Mouse (Mus musculus) left cerebral cortex, adult 9 months (tissue): Measurements from ENCODE around the gene Piga.

ENCODE experiments used
- DNase-seq, 2 experiments: peaks; one replicate each; pipeline ENCODE4 v3.0.0; 2022; ENCODE audit warnings: low spot score in 2 of 2

Gene Piga

DNA sequence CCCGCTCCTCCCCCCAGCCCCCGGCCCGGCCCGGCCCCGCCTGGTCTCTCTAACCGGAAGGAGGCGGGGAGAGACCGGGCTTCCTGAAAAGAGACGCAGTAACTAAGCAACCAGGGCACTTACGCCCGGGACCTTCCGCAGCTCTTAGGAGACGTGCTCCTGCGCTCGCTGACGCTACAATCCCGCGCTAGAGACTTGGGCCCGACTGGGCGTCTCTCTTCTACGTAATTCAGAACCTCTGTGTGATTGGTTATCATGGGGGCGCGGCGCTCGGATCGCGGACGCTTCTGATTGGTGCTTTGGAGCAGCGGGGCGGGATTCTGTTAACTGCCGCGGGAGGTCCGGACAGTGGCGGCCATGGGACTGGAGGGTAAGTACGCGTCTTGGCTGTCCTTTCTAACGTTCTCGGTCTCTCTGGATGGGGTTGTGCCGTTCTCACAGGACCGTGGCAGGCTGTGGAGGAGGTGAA is at the start of gene Piga:
Gene Piga, plus strand, starts transcription at position 317 of the 469 bp plus-strand sequence.
- DNase-seq, result peak; percentile 93 to 95

DNA sequence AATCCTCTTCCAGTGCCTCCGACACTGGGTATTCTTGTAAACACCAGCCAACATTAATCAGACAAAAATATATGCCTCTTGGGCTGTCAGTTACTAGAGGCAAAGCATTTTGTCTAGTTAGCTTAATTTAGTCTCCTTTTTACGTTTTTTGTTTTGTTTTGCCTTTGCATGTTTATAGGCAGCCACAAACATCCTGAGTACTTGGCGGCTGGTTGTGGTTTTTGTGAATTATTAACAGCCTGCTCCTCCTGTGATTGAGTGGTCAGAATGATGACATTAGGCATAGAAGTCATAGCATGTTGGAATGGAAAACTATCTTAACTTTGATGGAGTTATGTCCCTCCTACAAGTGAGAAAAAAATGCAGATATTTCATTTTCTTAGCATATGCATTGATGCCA is 49.0 kb upstream of the Piga start:
- no peak for DNase-seq

DNA sequence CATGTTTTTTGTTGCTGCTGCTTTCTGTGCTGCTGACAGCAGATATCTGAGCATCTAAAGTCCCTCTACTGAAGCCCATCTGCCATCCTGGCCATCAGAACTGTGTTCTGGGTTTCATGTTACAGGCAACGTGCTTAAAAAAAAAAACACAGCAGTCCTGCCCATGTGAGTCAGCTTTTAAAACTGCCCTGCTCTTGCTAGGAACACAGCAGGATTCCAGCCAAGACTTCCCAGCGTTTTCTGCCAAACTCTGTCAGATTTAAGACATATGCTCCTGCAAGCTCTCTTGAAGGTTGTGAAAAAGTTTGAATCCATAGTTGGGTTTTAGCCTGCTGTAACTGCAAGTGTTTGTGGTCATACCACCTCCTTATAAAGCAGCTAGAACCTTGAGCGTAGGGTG is 46.5 kb upstream of the Piga start, which contains the start of gene Vegfd:
Gene Vegfd, plus strand, starts transcription at position 298 of the 400 bp plus-strand sequence.
- DNase-seq, result peak; percentile 30 to 42

DNA sequence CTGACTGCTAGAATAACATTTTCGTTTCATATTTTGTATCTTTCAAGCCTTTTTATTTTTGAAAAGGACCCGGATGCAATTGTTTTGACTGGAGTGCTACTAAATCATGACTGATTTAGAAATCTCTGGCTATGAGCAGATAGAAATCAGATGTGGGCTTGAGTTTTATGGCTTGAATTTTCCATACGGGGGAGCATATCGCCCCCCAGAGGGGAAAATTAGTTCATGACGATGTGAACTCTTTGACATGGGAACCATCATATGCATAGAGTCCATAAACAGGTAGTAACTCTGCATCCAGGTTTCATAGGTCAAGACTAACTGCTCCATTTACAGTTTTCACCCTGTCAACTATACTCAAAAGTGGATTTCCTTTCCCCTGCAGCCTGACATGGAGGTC is 45.0 kb upstream of the Piga start:
- DNase-seq, result no peak

DNA sequence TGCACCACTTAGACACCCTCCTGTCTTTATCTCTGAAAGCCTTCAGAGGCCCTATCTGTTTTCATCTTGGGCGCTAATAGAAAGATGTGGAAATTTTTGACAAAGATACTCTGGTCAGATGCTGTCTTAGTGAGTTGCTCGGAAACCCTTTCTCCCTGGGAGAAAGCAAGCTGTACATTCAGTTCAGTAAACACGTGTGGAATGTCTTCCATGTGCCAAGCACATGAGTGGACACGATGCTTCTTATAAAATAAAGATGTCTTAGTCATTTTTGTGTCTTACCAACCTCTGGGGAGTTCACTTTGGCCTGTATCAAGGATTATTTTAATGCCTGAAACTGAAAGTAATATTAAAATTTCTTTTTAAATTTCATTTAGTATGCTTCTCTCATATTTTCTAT is 39.9 kb upstream of the Piga start:
- DNase-seq, result no peak

DNA sequence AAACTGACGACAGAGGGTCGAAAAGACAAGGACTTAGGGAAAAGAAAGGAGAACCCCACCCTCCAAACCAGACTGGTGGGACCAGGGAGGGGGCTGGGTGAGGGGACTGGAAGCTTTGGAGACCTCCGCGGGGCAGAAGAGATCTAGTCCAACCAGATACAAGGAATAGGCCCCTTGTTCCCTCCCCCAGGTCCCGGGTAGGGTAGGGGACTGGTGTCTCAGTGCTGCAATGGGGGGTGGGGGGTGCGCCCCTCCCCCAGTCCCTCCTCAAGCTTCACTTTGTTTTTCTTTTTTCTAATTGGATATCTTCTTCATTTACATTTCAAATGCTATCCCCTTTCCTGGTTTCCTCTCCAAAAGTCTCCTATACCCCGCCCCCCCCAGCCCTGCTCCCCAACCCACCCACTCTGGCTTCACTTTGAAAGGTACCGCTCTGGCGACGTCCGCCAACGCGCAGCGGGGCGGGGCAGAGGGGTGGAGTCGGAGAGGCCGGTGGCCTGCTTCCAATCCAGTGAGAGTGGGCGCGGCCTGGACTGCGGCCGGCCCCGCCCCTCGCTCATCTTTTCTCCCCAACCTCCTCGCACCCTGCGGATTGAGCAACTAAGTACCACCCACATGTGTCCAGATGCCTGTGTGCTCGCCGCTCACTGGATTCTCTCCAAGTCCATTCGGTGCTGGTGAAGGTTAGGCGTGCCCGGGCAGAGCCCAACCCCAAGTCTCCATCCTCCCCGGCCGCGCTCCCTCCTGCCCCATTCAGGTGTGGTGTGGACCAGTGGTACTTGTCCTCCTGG is 37.8 kb upstream of the Piga start:
- DNase-seq, result peak; percentile 31 to 60

DNA sequence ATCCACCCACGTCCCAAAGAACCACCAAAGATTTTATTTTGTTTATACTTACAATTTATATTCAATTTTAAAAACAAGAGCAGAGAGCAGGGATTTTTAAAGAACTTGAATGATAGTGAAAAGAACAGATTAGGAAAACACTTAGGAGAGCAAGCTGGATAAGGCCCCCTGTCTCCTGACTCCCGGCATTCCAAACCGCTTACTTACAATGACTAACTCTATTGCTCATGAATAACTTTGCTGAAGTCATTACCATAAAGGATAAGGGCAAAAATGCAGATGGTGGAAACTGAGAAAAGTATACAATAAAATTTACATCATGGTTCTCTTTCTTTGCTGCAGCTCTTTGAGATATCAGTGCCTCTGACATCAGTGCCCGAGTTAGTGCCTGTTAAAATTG is 25.5 kb upstream of the Piga start:
- no peak for DNase-seq

DNA sequence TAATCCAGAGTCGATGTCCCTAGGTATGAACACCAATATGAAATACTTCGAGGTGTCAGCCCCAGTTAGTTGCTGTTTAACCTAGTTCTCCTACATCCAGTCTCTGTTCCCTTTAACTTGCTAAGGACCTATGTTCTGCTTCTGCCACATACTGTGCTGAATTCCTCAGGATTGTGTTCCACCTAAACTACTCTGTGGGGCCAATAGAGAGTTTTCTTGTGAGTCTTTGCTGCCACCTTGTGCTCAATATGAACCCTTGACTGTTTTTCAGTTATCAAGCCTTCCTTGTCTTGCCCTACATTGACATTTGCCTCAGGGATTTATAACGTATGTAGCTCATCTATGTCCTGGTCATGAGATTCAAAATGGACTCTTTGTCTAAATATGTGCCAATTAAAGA is 21.1 kb upstream of the Piga start:
- no peak for DNase-seq

DNA sequence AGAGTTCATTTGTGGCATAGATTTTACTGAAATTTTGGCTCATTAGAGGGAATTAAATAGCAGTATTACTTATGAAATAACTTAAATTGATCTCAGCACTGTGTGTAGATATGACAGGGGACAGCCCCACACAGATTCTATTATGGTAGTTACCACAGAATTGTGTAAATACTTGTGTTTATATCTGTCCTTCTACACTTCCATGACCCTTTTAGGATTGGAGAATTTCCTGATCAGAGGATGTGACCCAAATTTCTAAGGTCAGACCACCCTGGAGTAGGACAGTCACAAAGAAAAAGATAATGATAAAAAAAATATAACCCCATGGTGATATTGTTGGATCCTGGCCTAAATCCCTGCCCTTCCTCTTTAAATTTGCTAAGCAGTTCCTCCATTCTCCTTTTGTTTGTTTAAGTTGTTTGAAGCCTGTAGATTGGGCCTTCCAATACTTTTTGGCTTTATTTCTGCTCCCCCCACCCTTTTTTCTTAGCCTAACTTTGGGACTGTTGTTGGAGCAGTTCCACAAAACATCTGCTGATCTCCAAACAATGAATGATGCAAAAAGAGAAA is 14.4 kb upstream of the Piga start:
- DNase-seq, result no peak

DNA sequence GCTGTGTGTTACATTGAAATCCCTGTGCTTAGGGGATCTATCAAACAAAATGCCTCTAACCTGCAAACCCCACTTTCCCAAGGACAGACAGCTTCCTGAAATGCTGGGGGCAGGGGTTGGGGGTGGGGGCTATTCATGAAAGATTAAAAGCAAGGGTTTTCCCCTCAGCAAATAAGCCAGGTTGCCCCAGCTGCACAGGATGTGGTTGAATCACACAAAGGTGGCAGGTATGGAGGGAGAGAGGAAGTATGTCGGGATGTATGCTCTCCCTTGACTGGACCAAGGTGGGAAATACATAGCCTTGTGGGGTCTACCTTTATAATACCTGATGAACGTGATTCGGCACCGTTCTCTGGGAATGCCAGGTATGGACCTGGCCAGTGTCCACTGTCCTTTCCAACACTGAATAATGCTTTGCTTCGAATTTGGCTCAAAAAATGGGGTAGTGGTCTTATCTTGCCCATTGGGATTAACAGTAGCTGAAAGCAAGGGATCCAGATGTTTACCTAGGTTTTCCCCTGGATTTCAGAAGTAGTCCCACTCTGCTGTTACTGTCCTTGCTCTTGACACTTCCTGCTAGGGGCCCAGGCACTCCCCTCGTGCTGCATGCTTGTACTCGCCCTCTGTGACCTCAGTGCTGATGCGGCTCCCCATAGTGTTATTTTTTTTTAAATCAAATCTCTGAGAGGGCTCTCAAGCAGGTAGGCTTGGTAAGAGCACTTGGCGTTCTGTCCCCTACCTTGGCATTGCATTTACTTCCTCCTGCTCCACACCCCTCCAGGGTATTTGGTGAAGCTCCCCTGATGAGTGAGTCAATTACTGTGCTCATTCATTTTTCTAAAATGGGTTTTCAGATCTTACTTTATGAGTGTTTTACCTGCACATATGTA is 13.2 kb upstream of the Piga start:
- DNase-seq, result no peak

DNA sequence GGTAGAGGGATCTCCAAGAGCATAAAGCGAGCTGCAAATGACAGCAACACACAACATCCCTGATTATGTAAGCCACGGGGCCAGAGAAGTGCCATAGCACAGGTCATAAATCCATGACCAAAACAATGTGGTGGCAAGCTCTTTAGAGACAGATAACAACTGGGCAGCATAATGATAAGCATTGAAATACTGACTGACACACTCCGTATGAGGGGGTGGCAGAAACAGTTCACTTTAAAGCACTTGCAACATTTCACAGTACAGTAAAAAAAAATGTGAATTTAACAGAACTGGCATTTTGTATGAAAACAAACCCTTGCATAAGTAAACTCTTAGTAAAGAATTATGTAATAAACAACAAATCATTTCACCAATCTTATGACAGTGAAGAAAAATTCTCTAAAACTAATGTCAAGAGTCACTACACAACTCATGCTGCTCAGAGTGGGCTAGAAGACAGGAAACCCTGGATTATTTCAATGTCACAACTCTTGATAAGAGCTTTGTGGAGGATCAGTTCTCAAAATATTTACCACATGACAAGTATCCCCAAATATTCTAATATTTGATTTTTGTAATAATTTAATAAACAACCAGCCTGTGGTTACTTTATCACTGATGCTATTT is 11.2 kb upstream of the Piga start:
- DNase-seq, result no peak

DNA sequence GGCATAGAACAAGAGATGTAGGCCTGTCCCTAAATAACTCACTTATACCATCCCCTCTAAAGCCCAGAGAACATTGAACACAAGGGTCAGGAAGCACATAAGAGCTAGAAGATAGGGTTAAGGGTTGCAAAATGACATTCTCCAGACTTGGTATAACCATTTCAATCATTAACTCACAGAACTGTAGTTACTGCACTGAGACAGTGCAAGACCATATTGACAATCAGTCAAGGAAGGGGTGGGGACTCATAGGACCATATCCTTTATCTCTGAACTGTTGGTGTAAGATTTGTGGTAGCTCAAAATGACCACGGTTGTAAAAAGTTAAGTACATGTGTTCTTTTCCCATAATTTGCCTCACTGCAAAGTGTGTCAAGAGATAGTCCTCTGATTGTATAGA is 9.0 kb upstream of the Piga start:
- no peak for DNase-seq

DNA sequence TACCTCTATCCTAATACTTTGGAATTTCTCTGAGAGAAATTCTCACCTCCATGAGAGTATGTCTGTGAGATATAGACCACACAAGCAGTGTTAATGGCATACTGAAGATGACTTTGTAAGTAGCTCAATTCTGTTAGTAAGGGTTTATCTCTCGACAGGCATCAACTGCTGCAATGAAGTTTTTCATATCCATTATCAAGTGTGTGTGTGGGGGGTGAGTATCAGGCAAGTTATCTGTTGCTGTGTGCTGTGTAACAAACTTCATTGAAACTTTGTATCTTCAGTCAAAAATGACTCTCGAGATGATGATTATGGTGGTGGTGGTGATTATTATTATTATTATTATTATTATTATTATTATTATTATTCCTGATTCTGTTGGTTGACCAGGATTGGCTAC is 2.8 kb upstream of the Piga start:
- no peak for DNase-seq

DNA sequence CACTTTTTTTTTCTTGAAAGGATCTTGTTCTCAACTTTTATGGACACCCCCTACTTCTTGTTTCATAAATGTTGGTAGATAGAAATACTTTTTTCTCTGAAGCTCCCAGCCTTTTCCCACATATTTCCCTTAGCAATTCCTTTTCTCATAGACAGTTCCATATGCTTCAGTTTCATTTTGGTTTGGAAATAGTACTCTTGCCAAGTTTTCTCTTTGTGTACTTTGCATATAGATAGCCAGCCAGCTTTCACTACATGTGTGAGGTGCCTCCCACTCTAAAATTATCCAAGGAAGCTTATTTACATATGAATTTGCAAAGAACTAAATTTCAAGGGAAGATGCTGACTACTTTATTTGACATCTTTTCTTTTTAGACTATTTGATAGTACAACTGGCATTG is 1.6 kb upstream of the Piga start:
- peak in 1 of 2 experiments; percentile 38 for DNase-seq

DNA sequence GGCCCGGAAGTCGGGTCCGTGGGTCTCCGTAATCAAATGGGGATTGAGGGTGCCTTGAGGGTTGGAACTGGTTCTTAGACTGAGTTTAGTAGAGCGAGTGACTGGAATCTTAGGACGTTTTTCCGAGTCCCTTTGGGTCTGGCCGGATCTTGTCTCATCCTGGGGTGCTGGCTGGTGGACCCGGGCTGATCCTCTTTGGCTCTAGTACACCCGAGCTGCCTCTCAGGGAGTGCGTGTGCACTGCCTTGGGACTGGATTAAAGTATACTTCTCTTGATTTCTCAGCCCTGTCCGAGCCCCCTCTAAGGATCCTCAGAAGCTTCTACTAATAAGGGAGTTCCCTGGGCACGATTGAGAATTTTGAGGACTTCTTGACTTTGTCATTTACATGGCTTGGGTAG is 368 bp downstream of the Piga start:
- DNase-seq, result no peak

DNA sequence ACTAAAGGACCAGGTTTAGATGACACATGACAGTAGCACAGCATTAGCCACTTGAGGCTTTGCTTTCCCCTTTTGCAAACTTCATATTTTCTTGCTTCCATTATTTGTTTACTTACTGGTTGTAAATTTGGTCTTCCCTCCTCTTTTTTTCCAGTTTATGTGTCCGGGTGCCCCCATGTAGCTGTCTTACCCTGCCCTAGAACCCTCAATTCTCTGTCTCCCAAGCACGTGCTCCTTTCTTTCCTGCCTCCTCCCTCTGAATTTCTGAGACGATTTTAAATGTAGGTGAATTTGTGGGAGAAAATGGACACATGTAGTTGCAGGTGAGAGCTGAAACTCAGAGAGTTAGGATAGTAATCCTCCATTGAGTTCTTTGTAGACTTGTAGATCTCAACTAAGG is 931 bp downstream of the Piga start:
- DNase-seq, result no peak

DNA sequence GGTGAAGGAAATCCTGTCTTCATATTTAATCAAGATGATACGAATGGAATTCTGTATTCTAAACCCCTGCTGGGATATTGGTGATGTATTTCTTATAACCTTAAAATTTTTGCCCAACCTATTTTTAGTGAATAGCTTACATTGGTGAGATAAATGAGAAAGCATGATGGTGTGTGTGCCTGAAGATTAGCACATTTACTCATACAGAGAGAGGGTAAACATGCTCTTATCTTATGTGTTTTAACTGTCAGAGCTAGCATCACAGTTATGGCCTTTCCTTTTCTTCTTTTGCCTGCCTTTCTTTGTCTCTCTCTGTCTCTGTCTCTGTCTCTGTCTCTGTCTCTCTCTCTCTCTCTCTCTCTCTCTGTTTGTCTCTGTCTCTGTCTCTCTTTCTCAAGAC is 5.2 kb downstream of the Piga start:
- DNase-seq, result no peak

DNA sequence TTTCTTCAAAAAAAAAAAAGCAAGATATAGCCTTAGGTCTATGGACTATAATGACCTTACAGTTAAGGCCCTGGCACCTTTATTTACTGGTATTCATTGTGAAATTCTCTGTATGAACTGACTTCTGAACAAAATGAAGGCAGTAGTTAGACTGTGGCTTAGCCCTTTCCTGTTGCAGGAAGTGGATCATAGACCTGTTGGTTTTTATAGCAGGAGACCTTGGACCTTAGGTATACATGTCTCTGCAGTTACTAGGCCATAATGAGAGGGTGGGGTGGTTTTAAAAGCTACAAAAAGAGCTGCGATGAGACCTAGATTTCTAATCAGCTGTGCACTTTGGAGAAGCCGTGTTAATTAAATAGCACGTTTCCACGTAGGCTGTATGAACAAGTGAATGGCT is 7.7 kb downstream of the Piga start:
- no peak for DNase-seq

DNA sequence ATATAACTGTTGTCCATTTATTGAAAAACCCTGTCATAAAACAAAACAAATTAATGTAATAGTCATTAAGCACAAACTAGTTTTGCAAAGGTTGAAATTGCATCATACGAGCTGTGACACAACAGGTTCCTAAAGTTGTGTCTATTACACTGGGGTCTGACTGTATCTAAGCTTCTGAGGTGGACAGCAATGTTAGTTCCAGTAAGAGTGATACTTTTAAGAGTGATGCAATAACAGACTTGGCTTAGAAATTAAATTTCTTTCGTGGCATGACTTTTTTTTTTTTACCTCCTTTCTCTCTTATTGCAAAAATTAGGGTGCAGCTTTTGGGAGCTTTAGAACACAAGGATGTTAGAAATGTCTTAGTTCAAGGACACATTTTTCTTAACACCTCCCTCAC is 8.6 kb downstream of the Piga start:
- DNase-seq, result no peak

DNA sequence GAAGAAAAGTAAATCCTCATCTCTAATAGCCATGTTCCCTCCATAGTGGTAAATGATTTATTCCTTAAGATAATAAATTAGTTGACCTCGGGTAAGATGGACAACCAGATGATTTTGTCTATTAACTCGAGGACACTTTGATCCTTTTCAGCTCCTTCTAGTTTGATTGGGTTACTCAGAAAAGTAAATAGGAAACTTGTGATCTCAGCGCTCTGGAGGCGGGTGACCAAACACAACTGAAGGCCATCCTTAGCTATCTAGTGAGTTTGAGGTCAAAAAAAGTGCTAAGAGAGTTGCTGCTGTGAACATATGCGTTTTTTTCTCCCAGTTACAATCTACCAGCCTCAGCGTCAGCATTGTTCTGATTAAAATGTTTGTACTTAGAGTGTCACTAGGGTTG is 11.0 kb downstream of the Piga start:
- no peak for DNase-seq

DNA sequence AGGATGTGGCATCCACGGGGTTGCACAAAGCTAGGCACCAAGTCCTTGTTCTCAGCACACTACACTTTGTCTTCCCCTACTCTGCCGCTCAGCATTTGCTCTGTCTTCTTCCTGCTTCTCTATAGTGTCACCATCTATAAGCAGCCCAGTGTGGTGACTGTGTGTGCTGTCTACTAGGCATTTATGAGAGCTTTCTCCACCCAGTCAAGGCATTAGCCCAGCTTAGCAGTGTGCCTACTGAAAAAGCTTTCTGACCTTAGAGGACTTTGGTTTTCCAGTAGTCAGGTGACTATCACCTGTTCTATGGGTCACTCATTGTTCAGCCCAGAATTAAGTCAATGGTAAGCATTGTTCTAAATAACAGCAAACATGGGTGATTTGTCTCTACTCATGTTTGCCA is 11.5 kb downstream of the Piga start:
- DNase-seq, result no peak

DNA sequence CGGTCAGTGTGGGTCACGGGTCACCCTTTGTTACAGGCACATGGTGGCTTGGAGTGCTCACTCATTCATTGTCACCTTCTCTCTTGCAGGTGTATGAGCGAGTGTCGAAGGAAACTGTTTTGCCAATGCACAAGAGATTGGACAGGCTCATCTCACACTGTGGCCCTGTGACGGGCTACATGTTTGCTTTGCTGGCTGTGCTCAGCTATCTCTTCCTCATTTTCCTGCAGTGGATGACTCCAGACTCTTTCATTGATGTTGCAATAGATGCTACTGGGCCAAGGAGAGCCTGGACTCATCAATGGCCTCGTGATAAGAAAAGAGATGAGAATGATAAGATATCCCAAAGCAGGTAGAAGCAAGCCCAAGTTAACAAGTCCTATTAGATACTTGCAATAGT is 12.0 kb downstream of the Piga start:
- no peak for DNase-seq
